Mouse (Mus musculus) layer of hippocampus, postnatal 14 days (tissue): ENCODE results near the gene Lurap1l. TPM values are rescaled to one million over a fixed set of nuclear protein-coding genes. Genes with fewer than 3 reads are reported as not detected.

Experiments
- DNase-seq, 2 experiments: peaks; one replicate each; pipeline ENCODE4 v3.0.0; 2021 to 2022; ENCODE audit warnings: low spot score in 2 of 2, mixed read lengths in 1 of 2
- microRNA-seq, 2 experiments: library from miRNA; unstranded; fragments of <30 nt; microRNA quantifications; one replicate each; pipeline ENCODE4 v1.2.0; 2021
- total RNA-seq, 2 experiments: library from RNA; stranded (reverse); gene quantifications; 2 replicates each; pipeline ENCODE4 v1.2.3; 2021

Gene Lurap1l
- total RNA-seq, 2 experiments from 2014 or later: 18.8 to 20.4 TPM

- DNase-seq: no peak
Measured at GRCm38 (mm10) chr4:80973896-80974295, 63.5 kb downstream of the Lurap1l start.

- no peak for DNase-seq
Measured at GRCm38 (mm10) chr4:80990819-80991218, 80.4 kb downstream of the Lurap1l start.

- no peak for DNase-seq
Measured at GRCm38 (mm10) chr4:81003528-81003927, 93.1 kb downstream of the Lurap1l start.

Small RNA genes within 50 kb of the gene (microRNA-seq; reads per million reads assigned to microRNA genes)
- gene Gm27452: 0 reads per million in 2 experiments

Other genes with a start within 250 kb of the Lurap1l start
- under 1 TPM; 0.55 TPM for gene Tyrp1, start 76.5 kb upstream of the Lurap1l start, total RNA-seq